Mouse (Mus musculus) splenic B cell, adult 2 months (primary cell): Measurements from ENCODE around the gene Limch1.

Experiments used
- DNase-seq: peaks from one replicate; pipeline ENCODE4 v3.0.0-alpha.2; 2011; ENCODE audit warnings: low read depth, low spot score
- H3K27me3 ChIP-seq: 2 replicates; pipeline ENCODE4 v1.6.1; 2012; ENCODE audit warnings: mild to moderate bottlenecking, low read length, moderate library complexity, mixed read lengths; ENCODE audit not compliant: control insufficient read depth, poor library complexity, insufficient read depth, severe bottlenecking
- H3K36me3 ChIP-seq: 2 replicates; pipeline ENCODE4 v1.6.1; 2012; ENCODE audit warnings: mild to moderate bottlenecking, low read length, moderate library complexity, mixed read lengths; ENCODE audit not compliant: control insufficient read depth, poor library complexity, insufficient read depth, severe bottlenecking

Limch1 gene

DNA sequence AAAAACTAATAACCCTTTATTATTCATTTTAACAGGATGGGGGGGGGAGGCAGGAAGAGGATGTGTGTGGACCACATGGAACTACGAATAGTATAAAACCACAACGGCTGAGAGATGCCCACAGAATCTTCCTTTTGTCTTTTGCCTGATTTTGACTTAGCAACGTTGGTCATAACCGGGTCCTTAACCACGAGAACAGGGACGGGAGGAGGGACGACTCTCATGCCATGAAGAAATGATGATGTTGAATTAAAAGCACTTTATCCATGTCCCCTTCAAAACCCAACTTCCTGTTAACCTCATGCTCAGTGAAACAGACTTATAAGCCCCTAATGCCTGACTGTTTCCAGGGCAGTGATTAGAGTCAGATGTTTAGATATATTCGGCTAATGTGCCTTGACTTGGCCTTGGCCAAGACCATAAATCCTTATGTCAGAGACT, 41.0 kb downstream of the Limch1 start:
- DNase-seq, result no peak
- Histone ChIP-seq H3K36me3 (no peaks in the 10 kb centered on the region), H3K27me3 (no peaks in the 10 kb centered on the region)

DNA sequence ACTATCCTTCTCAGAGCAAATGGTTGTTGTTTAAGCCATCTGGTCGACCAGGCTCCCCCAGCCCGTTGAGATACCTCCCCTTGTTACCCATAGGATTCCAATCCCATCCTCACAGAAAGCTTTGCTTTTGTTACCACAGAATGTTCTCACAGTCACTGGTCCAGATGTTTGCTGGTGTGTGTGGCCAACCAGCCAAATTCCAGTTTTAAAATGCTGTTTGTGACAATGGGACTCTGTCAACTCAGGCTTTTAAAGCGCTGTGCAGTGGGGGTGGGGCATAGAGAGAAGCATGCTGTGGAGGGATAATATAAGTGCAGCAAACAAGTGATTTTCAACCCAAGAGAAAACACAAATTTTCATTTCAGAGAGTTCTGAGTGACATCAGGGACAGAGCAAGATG, 43.4 kb downstream of the Limch1 start:
- no peaks in the 10 kb centered on the region for H3K27me3 ChIP-seq
- H3K36me3 ChIP-seq, result no peaks in the 10 kb centered on the region
- no peak for DNase-seq

DNA sequence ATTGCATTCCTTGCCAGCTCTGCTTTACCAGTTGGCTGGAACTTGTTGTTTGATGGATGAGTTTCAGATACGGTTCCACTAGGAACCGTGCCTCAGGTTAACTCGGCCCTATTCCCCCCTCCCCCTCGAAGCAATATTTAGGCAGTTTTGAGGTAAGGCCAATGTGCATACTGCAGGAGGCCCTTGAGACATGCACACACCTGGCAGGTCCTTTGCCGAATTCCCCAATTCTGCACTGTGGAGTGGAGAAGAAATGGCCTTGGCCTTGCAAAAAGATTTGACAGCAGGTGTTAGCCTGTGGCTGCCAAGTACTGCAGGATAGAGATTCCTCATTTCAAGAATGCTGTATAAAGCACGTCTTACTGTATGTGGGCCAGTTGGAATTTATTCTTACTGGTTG, 45.5 kb downstream of the Limch1 start:
- H3K36me3 ChIP-seq, result no peaks in the 10 kb centered on the region
- no peak for DNase-seq
- H3K27me3 ChIP-seq, result no peaks in the 10 kb centered on the region

DNA sequence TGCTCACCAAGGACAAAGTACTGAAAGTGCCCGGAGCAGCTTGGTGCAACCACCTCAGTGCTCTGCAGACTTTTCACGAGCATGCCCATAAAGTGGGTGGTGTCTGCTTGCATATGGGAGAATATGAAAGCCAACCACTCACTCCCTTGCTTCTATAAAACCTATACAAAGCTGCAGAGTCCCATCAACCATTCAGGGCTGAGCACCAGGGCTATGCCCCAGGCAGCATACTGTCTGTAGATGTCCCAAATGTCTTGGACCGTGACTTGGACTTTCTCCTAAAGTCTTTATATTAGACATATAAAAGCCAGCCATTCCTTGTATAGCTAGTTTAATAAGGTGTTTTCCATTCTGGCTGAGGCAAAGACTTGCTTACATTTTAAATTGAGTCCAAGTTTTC, 47.6 kb downstream of the Limch1 start:
- Histone ChIP-seq H3K27me3 (no peaks in the 10 kb centered on the region), H3K36me3 (no peaks in the 10 kb centered on the region)
- DNase-seq, result no peak

DNA sequence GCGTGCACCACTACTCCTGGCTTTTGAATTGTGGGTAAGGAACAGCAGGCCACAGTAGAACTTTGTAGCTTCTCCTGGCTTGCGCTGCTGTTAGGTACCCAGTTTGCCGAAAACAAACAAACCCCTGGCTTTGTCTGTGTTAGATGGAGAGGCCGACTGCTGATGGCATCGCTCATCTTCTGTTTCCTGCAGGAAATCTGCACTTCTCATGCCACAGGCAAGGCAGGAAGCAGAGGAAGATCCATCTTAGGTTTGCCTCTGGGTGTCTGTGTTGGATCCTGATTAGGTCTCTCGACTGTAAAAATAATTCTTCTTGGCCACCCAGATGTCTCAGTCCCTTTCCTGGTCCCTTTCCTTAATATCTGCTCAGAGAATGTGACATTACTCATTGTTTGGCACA, 51.7 kb downstream of the Limch1 start:
- H3K27me3 ChIP-seq, result no peaks in the 10 kb centered on the region
- DNase-seq, result no peak
- H3K36me3 ChIP-seq, result no peaks in the 10 kb centered on the region

DNA sequence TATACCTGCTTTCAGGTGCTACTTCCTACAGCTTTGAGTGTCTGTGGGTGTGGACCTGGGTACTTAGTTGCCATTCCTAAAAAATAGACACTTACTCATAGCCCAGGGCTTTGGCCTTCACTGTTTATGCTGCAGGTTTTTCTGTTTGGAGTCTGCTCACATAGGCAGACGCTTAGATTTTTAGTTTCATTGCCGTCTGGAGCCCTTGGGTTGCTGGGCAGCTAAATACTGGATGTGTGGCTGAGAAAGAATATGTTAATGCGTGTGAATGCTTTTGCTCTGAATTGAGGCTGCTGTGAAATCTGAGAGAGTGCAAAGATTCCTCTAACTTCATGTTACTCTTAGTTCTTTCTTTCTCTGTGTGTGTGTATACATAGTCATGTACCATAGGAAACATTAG, 52.5 kb downstream of the Limch1 start:
- no peak for DNase-seq
- no peaks in the 10 kb centered on the region for H3K27me3 ChIP-seq
- H3K36me3 ChIP-seq, result no peaks in the 10 kb centered on the region

DNA sequence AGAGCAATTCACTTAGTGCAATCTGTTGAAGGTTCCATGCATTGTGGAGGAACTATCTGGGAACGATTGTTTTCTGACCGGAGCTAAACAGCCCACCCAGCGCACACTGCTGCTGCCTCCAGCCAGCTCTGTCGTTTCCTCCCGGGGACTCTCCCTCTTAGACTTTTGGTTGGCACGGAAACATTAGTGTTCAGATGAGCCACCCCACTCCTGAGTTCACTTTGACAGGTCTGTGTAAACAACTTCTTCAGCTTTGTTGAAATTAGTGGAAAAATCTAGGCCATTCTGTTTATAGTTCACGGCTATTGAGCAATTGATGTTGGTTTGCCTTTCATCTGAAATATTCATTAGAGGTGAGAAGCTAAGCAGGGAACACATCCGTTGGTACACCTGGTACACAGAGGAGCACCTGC, 53.0 kb downstream of the Limch1 start:
- no peak for DNase-seq
- Histone ChIP-seq H3K27me3 (no peaks in the 10 kb centered on the region), H3K36me3 (no peaks in the 10 kb centered on the region)

DNA sequence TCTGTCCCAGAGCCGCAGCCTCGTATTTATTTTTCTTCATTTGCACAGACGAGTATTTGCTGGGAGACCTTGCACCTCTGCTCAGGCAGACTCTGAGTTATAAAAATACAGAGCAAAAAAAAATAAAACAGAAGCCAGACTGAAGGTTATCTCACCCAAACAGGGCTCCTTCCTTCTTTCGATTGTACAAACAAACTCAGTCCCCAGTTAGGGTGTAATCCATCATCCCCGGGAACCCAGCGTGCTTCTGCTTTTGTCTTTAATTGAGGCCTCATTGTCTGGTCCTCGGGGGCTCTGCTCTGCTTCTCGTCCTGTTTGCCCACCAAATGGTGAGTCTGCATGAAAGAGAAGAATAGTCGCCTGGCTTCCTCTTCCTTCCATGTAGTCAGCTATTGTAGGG, 54.6 kb downstream of the Limch1 start:
- no peaks in the 10 kb centered on the region for H3K36me3 ChIP-seq
- DNase-seq, result no peak
- no peaks in the 10 kb centered on the region for H3K27me3 ChIP-seq

DNA sequence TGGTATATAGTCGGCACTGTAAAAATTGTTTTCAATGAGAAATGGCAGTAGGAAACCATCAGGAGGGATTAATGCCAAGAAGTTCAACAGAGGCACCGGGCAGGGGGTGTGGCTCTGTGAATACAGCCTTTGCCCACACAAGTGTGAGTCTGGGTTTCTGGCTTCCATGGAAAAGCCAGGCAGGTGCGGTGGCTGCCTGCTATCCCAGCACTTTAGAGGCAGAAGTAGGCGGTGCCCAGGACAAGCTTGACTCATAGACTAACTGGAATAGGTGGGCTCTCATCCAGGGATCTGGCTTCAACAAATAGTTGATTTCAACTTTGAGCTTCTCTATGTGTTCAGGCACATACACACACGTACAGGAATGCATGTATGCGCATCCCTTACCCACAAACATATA, 55.4 kb downstream of the Limch1 start:
- no peaks in the 10 kb centered on the region for H3K36me3 ChIP-seq
- DNase-seq, result no peak
- H3K27me3 ChIP-seq, result no peaks in the 10 kb centered on the region

DNA sequence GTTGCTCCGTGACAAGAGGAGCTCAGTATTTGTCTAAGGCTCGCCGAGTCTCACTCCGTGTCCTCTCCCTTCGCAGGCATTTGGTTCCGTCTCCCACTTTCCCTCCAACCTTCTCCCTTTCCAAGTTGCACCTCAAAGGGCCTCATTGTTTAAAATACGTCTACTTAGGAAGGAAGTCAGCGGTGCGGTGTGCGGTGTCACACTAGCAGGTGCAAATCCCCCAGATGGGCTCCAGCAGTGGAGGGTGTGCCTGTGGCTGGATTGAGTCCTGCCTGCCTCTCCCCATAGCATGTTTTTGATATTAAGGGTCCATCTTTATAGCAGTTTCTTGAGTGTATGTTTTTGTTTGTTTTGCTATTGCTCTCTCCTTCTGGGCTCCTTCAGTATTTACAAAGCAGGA, 56.6 kb downstream of the Limch1 start:
- DNase-seq, result no peak
- H3K27me3 ChIP-seq, result no peaks in the 10 kb centered on the region
- H3K36me3 ChIP-seq, result no peaks in the 10 kb centered on the region

DNA sequence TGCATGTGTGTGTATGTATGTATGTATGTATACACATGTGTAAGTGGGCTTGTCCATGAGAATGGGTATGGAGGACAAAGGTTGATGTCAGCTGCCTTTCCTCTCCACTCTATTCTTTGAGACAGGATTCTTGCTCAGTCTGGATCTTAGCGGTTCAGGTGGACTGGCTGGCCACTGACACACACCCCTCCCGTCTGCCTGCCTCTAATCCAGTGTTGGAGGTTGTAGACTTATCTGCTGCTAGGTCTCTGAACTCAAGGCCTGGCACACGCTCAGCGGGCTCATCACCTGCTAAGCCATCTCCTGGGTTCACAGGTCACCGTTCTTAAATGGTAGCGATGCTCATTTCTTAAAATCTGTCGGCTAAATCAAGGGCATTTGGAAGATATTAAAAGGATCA, 60.7 kb downstream of the Limch1 start:
- no peaks in the 10 kb centered on the region for H3K36me3 ChIP-seq
- H3K27me3 ChIP-seq, result no peaks in the 10 kb centered on the region
- DNase-seq, result no peak

DNA sequence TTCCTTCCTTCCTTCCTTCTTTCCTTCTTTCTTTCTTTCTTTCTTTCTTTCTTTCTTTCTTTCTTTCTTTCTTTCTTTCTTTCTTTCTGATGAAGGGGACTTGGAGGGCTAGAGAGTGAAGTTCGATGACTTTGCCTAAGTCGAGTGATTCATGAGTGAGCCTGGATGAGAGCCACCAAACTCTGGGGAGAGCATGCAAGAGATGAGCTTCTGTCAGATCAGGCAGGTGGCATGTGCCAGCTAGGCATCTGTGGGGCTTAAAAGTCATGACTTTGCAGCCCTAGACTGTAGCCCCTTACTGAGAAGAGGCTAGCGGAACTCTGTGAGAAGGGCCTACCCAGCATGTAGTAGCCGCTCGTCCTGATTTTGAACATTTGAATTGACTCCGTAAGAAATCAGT, 62.1 kb downstream of the Limch1 start:
- DNase-seq, result no peak
- no peaks in the 10 kb centered on the region for H3K36me3 ChIP-seq
- no peaks in the 10 kb centered on the region for H3K27me3 ChIP-seq

DNA sequence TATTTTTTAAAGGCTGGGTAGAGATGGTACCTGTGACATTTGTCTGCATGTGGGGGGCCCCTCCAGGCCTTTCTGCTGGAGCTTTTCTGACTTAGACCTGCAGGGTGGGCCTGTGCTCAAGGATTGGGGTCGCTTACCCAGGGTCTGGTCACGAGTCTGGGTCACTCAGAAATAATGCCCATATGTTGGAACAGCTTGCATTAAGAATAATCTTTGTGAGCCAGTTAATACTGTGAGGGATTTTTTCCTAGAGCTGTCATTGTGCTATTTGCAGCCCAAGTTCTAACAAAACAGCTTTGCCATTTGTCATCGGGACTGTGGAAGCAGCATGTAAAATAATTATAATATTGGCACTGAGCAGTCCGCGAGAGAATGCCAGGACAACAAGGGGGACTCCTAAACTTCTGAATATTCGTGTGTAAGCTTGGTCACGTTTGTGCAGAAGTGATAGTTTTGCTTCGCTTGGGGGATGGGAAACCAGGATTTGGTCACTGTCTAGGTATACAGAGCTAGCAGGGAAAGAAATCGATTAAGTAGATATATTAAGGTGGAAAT, 63.5 kb downstream of the Limch1 start:
- Histone ChIP-seq H3K36me3 (no peaks in the 10 kb centered on the region), H3K27me3 (no peaks in the 10 kb centered on the region)
- DNase-seq, result no peak

DNA sequence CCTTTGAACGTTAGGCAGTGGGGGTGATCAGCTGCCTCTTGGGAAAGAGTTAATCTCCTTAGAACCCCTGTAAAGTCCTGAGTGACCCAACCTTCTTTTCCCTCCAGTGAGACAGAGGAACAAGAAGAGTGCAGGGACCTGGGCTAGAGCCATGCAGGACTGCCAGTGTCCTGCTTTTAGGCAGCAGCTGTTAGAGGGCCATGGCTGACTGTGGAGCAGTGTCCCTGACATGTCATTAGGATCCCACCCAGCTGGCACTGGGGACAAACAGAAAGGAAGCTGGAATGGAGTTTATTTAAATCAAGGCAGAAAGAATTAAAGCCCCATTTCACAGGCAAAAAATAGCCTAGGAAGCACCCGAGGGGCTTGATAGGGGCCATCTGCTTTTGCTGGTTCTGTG, 64.8 kb downstream of the Limch1 start:
- DNase-seq, result no peak
- no peaks in the 10 kb centered on the region for H3K27me3 ChIP-seq
- no peaks in the 10 kb centered on the region for H3K36me3 ChIP-seq

DNA sequence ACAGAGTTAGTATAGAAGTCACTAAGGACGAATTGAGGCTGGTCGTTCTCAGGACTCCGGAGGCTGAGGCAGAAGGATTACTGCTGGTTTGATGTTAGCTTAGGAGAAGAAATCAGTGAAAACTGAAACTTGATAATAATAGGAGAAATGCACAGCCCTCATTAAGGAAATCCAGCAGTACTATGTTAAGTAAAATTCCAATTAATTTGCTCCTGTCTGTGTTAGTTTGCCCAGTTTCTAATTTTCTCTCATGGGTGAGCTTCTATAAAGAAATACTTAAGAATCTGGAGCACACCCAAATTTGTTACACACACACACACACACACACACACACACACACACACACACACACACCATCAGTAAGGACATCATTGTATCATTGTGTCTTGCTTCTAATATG, 69.0 kb downstream of the Limch1 start:
- H3K36me3 ChIP-seq, result no peaks in the 10 kb centered on the region
- DNase-seq, result no peak
- no peaks in the 10 kb centered on the region for H3K27me3 ChIP-seq

DNA sequence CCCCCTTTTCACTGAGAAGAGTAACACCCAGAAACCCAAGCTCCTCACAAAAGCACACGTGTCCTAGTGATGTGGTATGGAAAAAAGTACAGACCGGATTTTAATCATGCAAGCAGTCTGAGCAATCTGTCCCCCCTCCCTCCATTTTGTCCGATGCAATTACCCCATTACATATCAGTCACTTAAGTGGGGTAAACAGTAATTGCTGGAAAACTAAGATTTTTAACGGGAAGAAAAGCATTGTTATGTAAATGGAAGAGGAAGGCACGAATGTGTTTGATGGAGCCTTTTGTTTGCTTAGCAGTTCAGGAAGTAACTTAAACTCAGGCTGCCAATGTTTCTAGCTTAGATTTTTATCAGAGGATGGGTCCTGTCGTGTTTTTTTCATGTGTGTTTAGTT, 70.2 kb downstream of the Limch1 start:
- H3K27me3 ChIP-seq, result no peaks in the 10 kb centered on the region
- no peaks in the 10 kb centered on the region for H3K36me3 ChIP-seq
- DNase-seq, result no peak
